Mouse (Mus musculus): ENCODE data around the gene Insr. TPM values are rescaled to one million over a fixed set of nuclear protein-coding genes. Genes with fewer than 3 reads are reported as not detected.

The Insr gene
- total RNA-seq, 4 experiments from 2014 or later: 45.9 to 54.0 (median 51.3) TPM

GRCm38 (mm10) chr8:3276009-3276408, 3.4 kb downstream of the Insr start:
- DNase-seq (ENCODE audit: low spot score in 2 of 2): no peak

GRCm38 (mm10) chr8:3275189-3275588, 4.2 kb downstream of the Insr start:
- DNase-seq (ENCODE audit: low spot score in 2 of 2): no peak

GRCm38 (mm10) chr8:3273799-3274198, 5.6 kb downstream of the Insr start:
- DNase-seq (ENCODE audit: low spot score in 2 of 2): no peak

GRCm38 (mm10) chr8:3267449-3267761, 12.0 kb downstream of the Insr start:
- no peak for DNase-seq (ENCODE audit: low spot score in 2 of 2)

- no peak for DNase-seq (ENCODE audit: low spot score in 2 of 2)
Measured at GRCm38 (mm10) chr8:3266686-3267448, 12.6 kb downstream of the Insr start.

GRCm38 (mm10) chr8:3265182-3265581, 14.2 kb downstream of the Insr start:
- DNase-seq (ENCODE audit: low spot score in 2 of 2): no peak

GRCm38 (mm10) chr8:3262779-3263178, 16.6 kb downstream of the Insr start:
- no peak for DNase-seq (ENCODE audit: low spot score in 2 of 2)

- DNase-seq (ENCODE audit: low spot score in 2 of 2): no peak
Measured at GRCm38 (mm10) chr8:3261101-3261500, 18.3 kb downstream of the Insr start.

- DNase-seq (ENCODE audit: low spot score in 2 of 2): no peak
Measured at GRCm38 (mm10) chr8:3260127-3260811, 19.1 kb downstream of the Insr start.

GRCm38 (mm10) chr8:3256147-3256940, 23.1 kb downstream of the Insr start:
- DNase-seq (ENCODE audit: low spot score in 2 of 2): no peak

GRCm38 (mm10) chr8:3255321-3255720, 24.1 kb downstream of the Insr start:
- no peak for DNase-seq (ENCODE audit: low spot score in 2 of 2)

GRCm38 (mm10) chr8:3253179-3253578, 26.2 kb downstream of the Insr start:
- DNase-seq (ENCODE audit: low spot score in 2 of 2): no peak

GRCm38 (mm10) chr8:3252665-3253064, 26.8 kb downstream of the Insr start:
- no peak for DNase-seq (ENCODE audit: low spot score in 2 of 2)

- DNase-seq (ENCODE audit: low spot score in 2 of 2): no peak
Measured at GRCm38 (mm10) chr8:3251101-3251500, 28.3 kb downstream of the Insr start.

GRCm38 (mm10) chr8:3249886-3250285, 29.5 kb downstream of the Insr start:
- no peak for DNase-seq (ENCODE audit: low spot score in 2 of 2)

GRCm38 (mm10) chr8:3248704-3249103, 30.7 kb downstream of the Insr start:
- no peak for DNase-seq (ENCODE audit: low spot score in 2 of 2)

- no peak for DNase-seq (ENCODE audit: low spot score in 2 of 2)
Measured at GRCm38 (mm10) chr8:3247129-3247528, 32.3 kb downstream of the Insr start.

- DNase-seq (ENCODE audit: low spot score in 2 of 2): no peak
Measured at GRCm38 (mm10) chr8:3243229-3243628, 36.2 kb downstream of the Insr start.

- no peak for DNase-seq (ENCODE audit: low spot score in 2 of 2)
Measured at GRCm38 (mm10) chr8:3240725-3241124, 38.7 kb downstream of the Insr start.

- DNase-seq (ENCODE audit: low spot score in 2 of 2): no peak
Measured at GRCm38 (mm10) chr8:3239641-3240040, 39.8 kb downstream of the Insr start.

GRCm38 (mm10) chr8:3238792-3239191, 40.6 kb downstream of the Insr start:
- no peak for DNase-seq (ENCODE audit: low spot score in 2 of 2)

- no peak for DNase-seq (ENCODE audit: low spot score in 2 of 2)
Measured at GRCm38 (mm10) chr8:3237319-3237718, 42.1 kb downstream of the Insr start.
